Mouse (Mus musculus): Measurements from ENCODE around the gene Inpp5b. TPM values are rescaled to one million over a fixed set of nuclear protein-coding genes. Genes with fewer than 3 reads are reported as not detected.

The Inpp5b gene
- polyA plus RNA-seq, 1 experiment: 2.5 TPM

DNA sequence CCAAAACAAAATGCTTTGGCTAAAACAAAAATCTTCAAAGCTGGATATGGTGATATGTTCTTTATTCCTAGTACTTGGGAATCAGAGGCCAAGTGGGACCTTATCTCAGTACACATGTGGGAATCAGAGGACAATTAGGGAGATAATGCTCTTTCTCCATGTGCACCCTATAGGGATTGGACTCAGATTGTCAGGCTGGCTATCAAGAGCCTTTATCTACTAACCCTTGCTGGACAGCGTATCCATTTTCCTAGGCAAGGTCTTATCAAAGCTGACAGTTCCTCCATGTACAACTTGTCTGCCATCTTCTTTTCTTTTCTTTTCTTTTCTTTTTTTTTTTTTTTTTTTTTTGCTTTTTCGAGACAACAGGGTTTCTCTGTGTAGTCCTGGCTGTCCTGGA lies 31.8 kb downstream of the Inpp5b start:
- Histone ChIP-seq H3K36me3 (ENCODE audit: control insufficient read depth) (peaks cover 73% of the 10 kb centered on the region), H3K9me3 (ENCODE audit: control insufficient read depth, low read length) (no peaks in the 10 kb centered on the region), H3K4me1 (ENCODE audit: control insufficient read depth) (peaks cover 76% of the 10 kb centered on the region), H3K27me3 (ENCODE audit: control insufficient read depth) (no peaks in the 10 kb centered on the region), H3K4me3 (replicated peaks) (no peak overlapping the region)
- TF ChIP-seq TAL1 (IDR thresholded peaks at IDR 0.05; ENCODE audit: low read length) (peak; percentile 55), GATA1 (IDR thresholded peaks at IDR 0.05; ENCODE audit: low read length) (peak; percentile 67)

DNA sequence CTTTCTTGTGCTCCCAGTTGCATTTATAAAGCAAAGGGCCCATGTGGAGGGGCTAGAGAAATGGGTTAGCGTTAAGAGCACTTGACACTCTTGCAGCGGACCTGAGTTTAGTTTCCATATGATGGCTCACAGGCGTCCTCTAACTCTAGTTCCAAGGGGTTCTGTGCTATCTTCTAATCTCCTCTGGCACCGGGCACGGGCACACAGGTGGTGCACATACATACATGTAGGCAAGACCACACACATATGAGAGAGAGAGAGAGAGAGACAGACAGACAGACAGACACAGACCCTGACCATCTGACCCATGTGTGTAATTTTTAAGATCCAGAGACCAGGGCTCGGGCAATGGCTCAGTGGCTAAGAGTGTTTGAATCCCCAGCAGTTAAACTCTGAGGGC lies 32.3 kb downstream of the Inpp5b start:
- no peaks in the 10 kb centered on the region for H3K27me3 ChIP-seq (ENCODE audit: control insufficient read depth)
- TF ChIP-seq GATA1 (IDR thresholded peaks at IDR 0.05; ENCODE audit: low read length) (no peak), TAL1 (IDR thresholded peaks at IDR 0.05; ENCODE audit: low read length) (no peak)
- no peaks in the 10 kb centered on the region for H3K9me3 ChIP-seq (ENCODE audit: control insufficient read depth, low read length)
- H3K4me1 ChIP-seq (ENCODE audit: control insufficient read depth): peaks cover 71% of the 10 kb centered on the region
- peak overlapping the region; percentile 47 for H3K4me3 ChIP-seq (replicated peaks)
- peaks cover 74% of the 10 kb centered on the region for H3K36me3 ChIP-seq (ENCODE audit: control insufficient read depth)

DNA sequence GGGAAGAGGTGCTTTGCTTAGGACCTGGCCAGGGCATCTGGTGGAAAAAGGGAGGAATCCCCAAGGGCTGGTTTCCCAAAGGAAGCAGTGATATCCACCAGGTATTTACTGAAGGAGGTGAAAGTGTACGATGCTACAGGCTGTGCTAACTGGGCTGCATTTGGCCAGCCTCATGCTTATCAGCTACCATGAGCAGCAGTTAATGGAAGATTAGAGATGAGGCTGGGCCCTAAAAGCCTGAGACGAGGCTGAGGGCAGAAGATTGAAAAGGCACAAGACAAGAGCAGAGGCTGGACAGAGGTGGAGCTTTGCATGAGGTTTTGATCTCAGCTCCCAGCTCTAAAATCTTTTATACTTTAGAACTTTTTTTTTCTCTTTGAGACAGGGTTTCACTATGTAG lies 32.8 kb downstream of the Inpp5b start:
- Histone ChIP-seq H3K36me3 (ENCODE audit: control insufficient read depth) (peaks cover 74% of the 10 kb centered on the region), H3K4me1 (ENCODE audit: control insufficient read depth) (peaks cover 67% of the 10 kb centered on the region), H3K9me3 (ENCODE audit: control insufficient read depth, low read length) (no peaks in the 10 kb centered on the region), H3K27me3 (ENCODE audit: control insufficient read depth) (no peaks in the 10 kb centered on the region), H3K4me3 (replicated peaks) (peak overlapping the region; percentile 47)
- peak; percentile 88 for TF ChIP-seq TAL1 (IDR thresholded peaks at IDR 0.05; ENCODE audit: low read length)
- peak; percentile 97 for TF ChIP-seq GATA1 (IDR thresholded peaks at IDR 0.05; ENCODE audit: low read length)

DNA sequence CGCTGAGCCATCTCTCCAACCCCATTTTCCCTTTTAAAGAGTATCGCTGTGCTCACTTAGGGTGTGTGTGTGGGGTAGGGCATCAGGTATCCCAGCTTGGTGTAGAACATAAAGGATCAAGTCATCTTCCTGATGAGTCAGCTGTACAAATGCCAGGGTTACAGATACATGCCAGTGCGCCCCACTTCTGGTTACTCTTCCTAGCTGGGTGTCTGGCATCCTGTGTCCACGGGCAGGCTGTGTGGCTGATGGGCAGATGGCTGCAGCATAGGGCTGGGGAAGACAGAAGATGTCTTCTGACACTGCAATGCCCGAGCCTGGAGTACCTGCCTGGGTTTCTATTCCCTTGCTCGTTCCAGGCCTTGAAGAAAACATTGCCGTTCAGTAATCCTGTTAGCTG lies 39.7 kb downstream of the Inpp5b start:
- TF ChIP-seq GATA1 (IDR thresholded peaks at IDR 0.05; ENCODE audit: low read length): no peak
- TF ChIP-seq TAL1 (IDR thresholded peaks at IDR 0.05; ENCODE audit: low read length): no peak
- Histone ChIP-seq H3K9me3 (ENCODE audit: control insufficient read depth, low read length) (no peaks in the 10 kb centered on the region), H3K4me1 (ENCODE audit: control insufficient read depth) (peaks cover 1% of the 10 kb centered on the region), H3K36me3 (ENCODE audit: control insufficient read depth) (peaks cover 99% of the 10 kb centered on the region), H3K4me3 (replicated peaks) (no peak overlapping the region), H3K27me3 (ENCODE audit: control insufficient read depth) (no peaks in the 10 kb centered on the region)

DNA sequence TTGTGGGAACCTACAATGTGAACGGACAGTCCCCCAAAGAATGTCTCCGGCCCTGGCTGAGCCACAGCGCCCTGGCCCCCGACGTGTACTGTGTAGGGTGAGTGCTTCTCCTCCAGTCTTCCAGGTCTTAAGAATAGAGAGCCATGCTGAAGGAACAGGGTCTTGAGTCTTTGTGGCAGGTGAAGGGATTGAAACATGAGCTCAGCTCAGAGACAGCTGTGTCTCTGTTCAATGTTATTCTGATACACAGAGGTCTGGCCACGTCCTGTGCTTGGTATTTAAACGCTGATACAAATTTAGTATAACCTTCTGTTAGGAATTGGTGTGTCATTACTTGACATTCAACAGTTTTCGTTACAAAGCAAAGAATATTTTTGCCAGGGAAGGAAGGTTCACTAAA lies 40.7 kb downstream of the Inpp5b start:
- TF ChIP-seq TAL1 (IDR thresholded peaks at IDR 0.05; ENCODE audit: low read length): no peak
- TF ChIP-seq GATA1 (IDR thresholded peaks at IDR 0.05; ENCODE audit: low read length): no peak
- no peak overlapping the region for H3K4me3 ChIP-seq (replicated peaks)
- no peaks in the 10 kb centered on the region for H3K4me1 ChIP-seq (ENCODE audit: control insufficient read depth)
- no peaks in the 10 kb centered on the region for H3K9me3 ChIP-seq (ENCODE audit: control insufficient read depth, low read length)
- H3K27me3 ChIP-seq (ENCODE audit: control insufficient read depth): no peaks in the 10 kb centered on the region
- H3K36me3 ChIP-seq (ENCODE audit: control insufficient read depth): peaks cover 99% of the 10 kb centered on the region

DNA sequence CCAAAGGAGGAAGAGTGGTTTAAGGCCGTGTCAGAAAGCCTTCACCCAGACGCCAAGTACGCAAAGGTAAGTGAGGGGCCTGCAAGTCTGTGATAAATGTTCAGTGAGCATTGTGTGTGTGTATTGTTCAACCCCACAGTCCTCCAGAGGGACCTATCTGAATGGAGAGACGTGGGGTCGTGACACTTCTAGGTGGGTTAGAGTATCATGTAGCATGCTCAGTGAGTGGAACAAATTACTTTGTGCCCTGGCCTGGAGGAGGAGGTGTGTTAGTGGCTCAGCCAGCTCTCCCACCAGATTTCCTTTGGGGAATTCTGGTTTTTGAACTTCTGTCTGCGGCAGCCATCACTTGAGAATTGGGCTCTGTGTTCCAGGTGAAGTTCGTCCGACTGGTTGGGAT lies 42.3 kb downstream of the Inpp5b start:
- TF ChIP-seq TAL1 (IDR thresholded peaks at IDR 0.05; ENCODE audit: low read length) (no peak), GATA1 (IDR thresholded peaks at IDR 0.05; ENCODE audit: low read length) (no peak)
- peaks cover 97% of the 10 kb centered on the region for H3K36me3 ChIP-seq (ENCODE audit: control insufficient read depth)

DNA sequence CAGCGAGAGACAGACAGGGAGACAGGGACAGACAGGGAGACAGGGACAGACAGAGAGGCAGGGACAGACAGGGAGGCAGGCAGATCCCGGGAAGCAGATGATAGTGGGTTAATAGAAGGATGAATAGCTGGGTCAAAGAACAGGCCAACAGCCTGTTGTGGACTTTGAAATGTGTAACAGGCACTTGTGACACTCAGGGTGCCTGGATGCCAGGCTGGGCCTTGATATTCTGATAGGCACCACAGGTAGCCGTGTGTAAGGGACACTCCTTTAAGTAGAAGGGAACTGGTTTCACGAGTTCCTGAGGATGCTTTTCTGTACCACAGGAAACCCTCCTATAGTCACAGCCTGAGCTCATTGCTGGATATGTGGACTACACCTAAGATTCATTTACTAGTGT lies 48.4 kb downstream of the Inpp5b start:
- no peaks in the 10 kb centered on the region; the same call in 1 of the 2 replicates for H3K9me3 ChIP-seq (ENCODE audit: control insufficient read depth, low read length)
- H3K27me3 ChIP-seq (ENCODE audit: control insufficient read depth): no peaks in the 10 kb centered on the region
- TF ChIP-seq TAL1 (IDR thresholded peaks at IDR 0.05; ENCODE audit: low read length) (no peak), GATA1 (IDR thresholded peaks at IDR 0.05; ENCODE audit: low read length) (no peak)
- H3K36me3 ChIP-seq (ENCODE audit: control insufficient read depth): peaks cover 98% of the 10 kb centered on the region
- H3K4me3 ChIP-seq (replicated peaks): no peak overlapping the region
- H3K4me1 ChIP-seq (ENCODE audit: control insufficient read depth): no peaks in the 10 kb centered on the region

More for the DNA sequence above, 42.3 kb downstream of the Inpp5b start:
- no peak overlapping the region for H3K4me3 ChIP-seq (replicated peaks)
- no peaks in the 10 kb centered on the region for H3K4me1 ChIP-seq (ENCODE audit: control insufficient read depth)
- H3K9me3 ChIP-seq (ENCODE audit: control insufficient read depth, low read length): no peaks in the 10 kb centered on the region; the same call in 1 of the 2 replicates
- no peaks in the 10 kb centered on the region for H3K27me3 ChIP-seq (ENCODE audit: control insufficient read depth)

DNA sequence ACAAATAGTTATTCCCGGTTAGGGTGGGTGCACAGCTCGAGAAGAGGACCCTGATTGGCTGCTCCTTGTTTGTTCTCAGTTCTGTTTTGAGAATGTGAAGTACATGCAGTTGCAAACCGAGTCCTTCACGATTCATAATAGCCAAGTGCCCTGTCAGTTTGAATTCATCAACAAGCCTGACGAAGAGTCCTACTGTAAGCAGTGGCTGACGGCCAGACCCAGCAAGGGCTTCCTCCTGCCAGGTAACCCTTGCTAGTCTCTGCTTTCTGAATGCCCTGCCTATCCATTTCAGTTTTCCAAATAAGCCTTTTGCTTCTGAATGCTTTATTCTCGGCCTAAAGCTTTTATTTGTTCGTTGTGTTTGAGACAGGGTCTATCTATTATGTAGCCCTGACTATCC lies 50.5 kb downstream of the Inpp5b start:
- peaks cover 97% of the 10 kb centered on the region for H3K36me3 ChIP-seq (ENCODE audit: control insufficient read depth)
- H3K27me3 ChIP-seq (ENCODE audit: control insufficient read depth): no peaks in the 10 kb centered on the region
- TF ChIP-seq GATA1 (IDR thresholded peaks at IDR 0.05; ENCODE audit: low read length) (no peak), TAL1 (IDR thresholded peaks at IDR 0.05; ENCODE audit: low read length) (no peak)
- no peaks in the 10 kb centered on the region for H3K4me1 ChIP-seq (ENCODE audit: control insufficient read depth)
- H3K4me3 ChIP-seq (replicated peaks): no peak overlapping the region
- no peaks in the 10 kb centered on the region; the same call in 1 of the 2 replicates for H3K9me3 ChIP-seq (ENCODE audit: control insufficient read depth, low read length)

DNA sequence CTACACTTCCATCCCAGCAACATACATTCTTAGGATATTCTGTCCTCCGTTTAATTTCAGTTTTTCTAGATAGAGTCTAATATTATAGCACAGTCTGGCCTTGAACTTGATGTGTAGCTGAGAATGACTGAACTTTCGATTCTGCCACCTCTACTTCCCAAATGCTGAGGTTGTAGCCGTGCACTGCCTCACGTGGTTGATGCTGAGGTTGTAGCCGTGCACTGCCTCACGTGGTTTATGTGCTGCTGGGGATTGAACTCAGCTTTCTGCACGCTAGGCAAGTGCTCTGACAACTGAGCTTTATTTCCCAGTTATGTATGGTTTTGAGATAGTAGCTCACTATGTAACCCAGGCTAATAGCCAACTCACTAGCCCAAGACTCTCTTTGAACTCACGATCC lies 54.5 kb downstream of the Inpp5b start:
- H3K9me3 ChIP-seq (ENCODE audit: control insufficient read depth, low read length): no peaks in the 10 kb centered on the region
- no peaks in the 10 kb centered on the region for H3K27me3 ChIP-seq (ENCODE audit: control insufficient read depth)
- H3K4me3 ChIP-seq (replicated peaks): no peak overlapping the region
- peaks cover 1% of the 10 kb centered on the region for H3K4me1 ChIP-seq (ENCODE audit: control insufficient read depth)
- peaks cover 99% of the 10 kb centered on the region for H3K36me3 ChIP-seq (ENCODE audit: control insufficient read depth)
- TF ChIP-seq TAL1 (IDR thresholded peaks at IDR 0.05; ENCODE audit: low read length) (no peak), GATA1 (IDR thresholded peaks at IDR 0.05; ENCODE audit: low read length) (no peak)

DNA sequence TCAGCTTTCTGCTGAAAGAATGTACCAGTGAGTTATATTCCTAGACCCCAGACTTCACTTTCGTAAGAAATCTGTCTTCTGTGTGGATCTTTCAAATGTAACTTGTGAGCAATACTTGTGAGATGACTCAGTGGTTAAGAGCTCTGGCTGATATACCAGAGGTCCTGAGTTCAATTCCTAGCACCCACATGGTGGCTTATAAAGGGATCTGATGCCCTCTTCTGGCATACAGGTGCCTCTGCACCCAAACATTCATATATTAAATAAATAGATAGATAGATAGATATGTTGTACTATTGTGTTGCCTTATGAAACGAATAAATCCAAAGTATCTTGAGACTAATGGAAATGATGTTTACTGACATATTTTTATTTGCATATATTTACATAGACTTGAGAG lies 55.3 kb downstream of the Inpp5b start:
- Histone ChIP-seq H3K4me1 (ENCODE audit: control insufficient read depth) (peaks cover 7% of the 10 kb centered on the region), H3K36me3 (ENCODE audit: control insufficient read depth) (peaks cover 97% of the 10 kb centered on the region), H3K4me3 (replicated peaks) (no peak overlapping the region), H3K27me3 (ENCODE audit: control insufficient read depth) (no peaks in the 10 kb centered on the region), H3K9me3 (ENCODE audit: control insufficient read depth, low read length) (no peaks in the 10 kb centered on the region)
- no peak for TF ChIP-seq GATA1 (IDR thresholded peaks at IDR 0.05; ENCODE audit: low read length)
- no peak for TF ChIP-seq TAL1 (IDR thresholded peaks at IDR 0.05; ENCODE audit: low read length)
